Mouse (Mus musculus): ENCODE results near the gene Ralgds.

- TF ChIP-seq CTCF (IDR thresholded peaks at IDR 0.05; ENCODE audit: insufficient read depth, low read depth, low read length), result peak; percentile 80
- no peak for TF ChIP-seq POLR2A (IDR thresholded peaks at IDR 0.05; ENCODE audit: insufficient read depth, low read depth, low read length)
Observed at GRCm38 (mm10) chr2:28585043-28585571, 72.2 kb downstream of the Ralgds start.
